Mouse (Mus musculus) ES-CJ7 (cell line): Measurements from ENCODE around the gene Bicral.

ENCODE experiments used
- DNase-seq: peaks from one replicate; pipeline ENCODE4 v3.0.0; 2011; ENCODE audit warnings: low read depth, low spot score

Gene Bicral

GRCm38 (mm10) chr17:46857903-46858748 lies at the start of gene Bicral:
Gene Bicral, minus strand, starts transcription at chr17:46858482.
- peak; percentile 65 for DNase-seq

GRCm38 (mm10) chr17:46903876-46904490 lies 45.7 kb upstream of the Bicral start:
- DNase-seq: peak; percentile 93

- peak; percentile 60 for DNase-seq
Observed at GRCm38 (mm10) chr17:46900941-46901340, 42.7 kb upstream of the Bicral start.

- no peak for DNase-seq
Observed at GRCm38 (mm10) chr17:46897221-46897950, 39.1 kb upstream of the Bicral start.

- no peak for DNase-seq
Observed at GRCm38 (mm10) chr17:46895426-46895825, 37.1 kb upstream of the Bicral start.

- no peak for DNase-seq
Observed at GRCm38 (mm10) chr17:46890843-46891594, 32.7 kb upstream of the Bicral start.

- DNase-seq: peak; percentile 98
Observed at GRCm38 (mm10) chr17:46890116-46890815, 32.0 kb upstream of the Bicral start, which contains the start of gene Tbcc. Gene Tbcc, plus strand, starts transcription at chr17:46890684.

GRCm38 (mm10) chr17:46889450-46890084 lies 31.3 kb upstream of the Bicral start:
- peak; percentile 50 for DNase-seq

- DNase-seq: peak; percentile 85
Observed at GRCm38 (mm10) chr17:46888511-46889212, 30.4 kb upstream of the Bicral start.

- DNase-seq: no peak
Observed at GRCm38 (mm10) chr17:46885910-46886643, 27.8 kb upstream of the Bicral start.

GRCm38 (mm10) chr17:46885218-46885909 lies 27.1 kb upstream of the Bicral start:
- no peak for DNase-seq

GRCm38 (mm10) chr17:46884766-46885165 lies 26.5 kb upstream of the Bicral start:
- no peak for DNase-seq

GRCm38 (mm10) chr17:46883107-46883506 lies 24.8 kb upstream of the Bicral start:
- DNase-seq: no peak

- DNase-seq: no peak
Observed at GRCm38 (mm10) chr17:46881728-46882127, 23.4 kb upstream of the Bicral start.

- no peak for DNase-seq
Observed at GRCm38 (mm10) chr17:46880322-46880721, 22.0 kb upstream of the Bicral start.

GRCm38 (mm10) chr17:46879841-46880311 lies 21.6 kb upstream of the Bicral start:
- DNase-seq: no peak

- no peak for DNase-seq
Observed at GRCm38 (mm10) chr17:46877061-46877460, 18.8 kb upstream of the Bicral start.

GRCm38 (mm10) chr17:46876371-46876950 lies 18.2 kb upstream of the Bicral start:
- DNase-seq: peak; percentile 86
